Mouse (Mus musculus) right cerebral cortex, adult 18-20 months (tissue): ENCODE results near the gene Gm20518.
A peak's percentile ranks its signal among the peaks of the same experiment; 100 is the strongest.

ENCODE experiments used
- DNase-seq: peaks from one replicate; pipeline ENCODE4 v3.0.0; 2022; ENCODE audit warnings: mixed read lengths

The Gm20518 gene

GRCm38 (mm10) chr16:17804449-17804912 lies 87.0 kb downstream of the Gm20518 start:
- no peak for DNase-seq

DNA sequence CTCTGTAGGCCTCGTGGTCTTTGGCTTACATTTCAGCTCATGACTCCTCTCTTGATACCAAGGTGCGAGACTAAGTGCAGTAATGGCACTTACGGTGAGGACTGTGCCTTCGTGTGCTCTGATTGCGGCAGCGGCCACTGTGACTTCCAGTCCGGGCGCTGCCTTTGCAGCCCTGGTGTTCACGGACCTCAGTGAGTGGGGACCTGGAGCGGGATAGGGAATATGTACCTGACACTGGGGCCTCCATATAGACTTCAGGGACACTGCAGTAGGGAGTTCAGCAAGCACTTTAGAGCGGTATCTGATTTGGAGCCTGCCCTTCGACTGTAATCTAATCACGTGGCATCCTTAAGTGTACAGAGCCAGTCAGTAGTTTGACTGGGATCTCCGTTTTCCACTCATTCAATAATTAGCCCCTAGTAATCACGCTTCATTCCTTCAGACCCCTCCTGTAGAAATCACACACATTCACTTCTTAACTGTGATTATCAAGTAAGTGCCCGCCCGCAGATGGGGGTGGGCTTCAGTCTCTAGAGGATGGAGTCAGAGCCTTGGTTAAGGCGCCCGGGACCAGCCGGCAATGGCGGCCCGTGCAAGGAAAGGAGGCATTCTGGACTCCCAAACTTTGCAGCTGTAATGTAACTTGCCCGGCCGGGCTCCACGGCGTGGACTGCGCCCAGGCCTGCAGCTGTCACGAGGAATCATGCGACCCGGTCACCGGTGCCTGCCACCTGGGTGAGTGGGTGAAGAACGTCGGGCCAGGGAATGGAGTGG lies 87.6 kb downstream of the Gm20518 start:
- DNase-seq = no peak

- DNase-seq = peak; percentile 34
Observed at GRCm38 (mm10) chr16:17802839-17803674, 88.4 kb downstream of the Gm20518 start.

- DNase-seq = no peak
Observed at GRCm38 (mm10) chr16:17802456-17802838, 89.0 kb downstream of the Gm20518 start.

DNA sequence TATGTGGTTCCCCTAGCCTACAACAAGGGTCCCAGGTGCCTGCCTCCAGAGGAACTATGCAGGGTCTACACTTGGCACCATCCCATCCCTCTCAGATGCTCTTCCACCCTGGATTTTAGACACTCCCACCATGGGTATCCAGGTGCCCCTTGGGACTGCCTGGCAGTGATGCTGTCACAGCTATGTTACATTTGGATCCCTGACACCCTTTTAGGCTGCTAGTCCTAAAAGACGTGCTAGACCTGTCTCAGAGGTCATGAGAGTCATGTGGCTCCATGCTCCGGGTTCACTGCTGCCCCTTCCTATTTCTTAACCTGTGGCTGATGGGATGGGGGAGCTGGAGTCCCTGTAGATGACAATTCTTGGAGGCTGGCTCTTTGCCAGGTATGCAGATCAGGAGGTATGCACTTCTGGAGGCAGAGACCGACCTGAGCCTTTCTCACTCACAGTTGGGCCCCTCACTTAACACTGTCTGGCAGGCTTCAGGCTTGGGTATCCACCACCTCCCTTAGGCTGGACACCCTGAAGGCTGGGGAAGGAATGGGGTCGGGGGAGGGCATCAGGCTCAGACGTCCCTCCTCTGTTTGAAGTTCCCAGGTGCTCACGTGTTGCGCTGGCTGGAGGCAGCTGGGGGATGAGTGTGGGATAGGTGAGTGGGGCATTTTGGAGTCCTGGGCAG lies 89.6 kb downstream of the Gm20518 start:
- DNase-seq = no peak

DNA sequence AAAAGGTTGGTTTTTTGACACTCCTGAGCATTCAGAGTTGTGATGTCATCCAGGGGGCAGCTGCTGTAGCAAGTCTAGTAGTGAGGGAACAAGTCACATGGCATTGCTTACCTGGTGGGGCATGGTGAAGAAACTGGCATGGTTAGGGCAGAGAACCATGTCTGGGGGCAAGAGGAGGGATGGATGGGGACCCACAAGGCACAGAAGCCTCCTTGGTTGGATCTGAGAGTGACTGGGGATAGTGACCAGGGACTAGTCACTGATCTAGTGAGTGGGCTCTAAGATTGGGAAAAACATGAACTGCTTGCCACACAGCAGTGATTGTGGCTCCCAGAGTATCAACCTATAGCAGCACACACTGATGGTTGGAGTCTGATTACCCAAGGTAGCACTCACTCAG lies 91.9 kb downstream of the Gm20518 start:
- no peak for DNase-seq

DNA sequence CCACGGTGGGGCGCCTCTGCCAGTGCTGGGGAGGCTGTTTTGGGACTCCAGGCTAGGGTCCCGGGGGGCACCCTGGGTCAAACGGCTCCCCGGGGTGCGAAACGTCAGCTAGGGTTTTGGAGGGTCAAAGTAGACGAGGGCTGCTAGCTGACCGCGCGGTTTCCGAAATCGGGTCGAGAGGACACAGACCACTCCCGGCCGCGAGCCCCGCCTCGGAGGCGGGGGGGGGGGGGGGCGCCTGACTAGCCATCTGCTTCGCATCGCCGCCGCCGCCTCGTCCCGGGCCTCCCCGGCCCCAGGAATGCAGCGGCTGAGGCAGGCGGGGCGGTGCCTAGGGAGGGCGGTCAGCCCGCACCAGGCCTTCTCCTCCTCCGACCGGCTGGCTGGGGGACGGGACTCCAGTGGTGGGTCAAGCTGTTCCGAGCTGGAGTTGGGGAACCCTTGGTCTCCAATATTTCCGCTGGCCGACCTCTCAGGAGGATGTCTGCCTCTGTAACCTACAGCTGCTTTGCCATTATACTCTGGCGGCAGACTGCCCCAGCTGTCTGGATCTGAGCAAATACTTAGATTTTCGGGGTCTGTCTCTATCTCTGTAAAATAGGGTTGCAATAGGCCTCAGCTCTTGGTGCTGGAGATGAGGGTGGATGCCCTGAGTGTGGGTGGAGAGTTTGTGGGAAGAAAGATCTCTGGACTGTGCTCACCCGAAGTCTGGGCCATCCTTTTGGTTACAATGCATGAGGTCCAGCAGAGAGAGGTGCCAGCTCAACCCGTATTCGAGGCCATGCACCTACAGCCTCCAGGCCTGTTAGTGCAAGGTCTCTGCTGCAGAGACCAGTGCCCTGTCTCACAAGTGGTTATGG lies 92.9 kb downstream of the Gm20518 start:
- no peak for DNase-seq

DNA sequence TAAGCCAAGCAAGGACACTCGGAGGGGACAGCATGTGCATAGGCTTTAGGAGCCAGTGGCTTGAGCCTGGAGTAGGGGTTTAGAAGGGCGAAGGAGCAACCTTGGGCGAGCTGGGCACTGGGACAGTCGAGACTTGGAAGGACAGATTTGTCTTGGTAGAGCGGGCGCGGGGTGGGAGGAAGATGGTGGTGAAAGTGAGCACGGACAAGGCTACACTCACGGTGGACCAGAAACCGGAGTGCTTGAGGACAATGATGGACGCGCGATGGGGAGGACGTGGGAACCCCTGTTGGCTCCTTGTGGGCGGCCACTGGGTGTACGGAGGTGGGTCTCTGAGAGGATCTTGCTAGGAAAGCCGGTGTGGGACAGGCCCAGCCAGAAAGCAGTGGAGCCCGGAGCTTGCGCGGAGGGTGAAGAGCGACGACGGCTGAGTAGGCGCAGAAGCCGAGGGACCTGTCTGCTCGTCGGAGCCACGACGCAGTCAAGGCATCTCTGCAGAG lies 93.6 kb downstream of the Gm20518 start:
- no peak for DNase-seq

DNA sequence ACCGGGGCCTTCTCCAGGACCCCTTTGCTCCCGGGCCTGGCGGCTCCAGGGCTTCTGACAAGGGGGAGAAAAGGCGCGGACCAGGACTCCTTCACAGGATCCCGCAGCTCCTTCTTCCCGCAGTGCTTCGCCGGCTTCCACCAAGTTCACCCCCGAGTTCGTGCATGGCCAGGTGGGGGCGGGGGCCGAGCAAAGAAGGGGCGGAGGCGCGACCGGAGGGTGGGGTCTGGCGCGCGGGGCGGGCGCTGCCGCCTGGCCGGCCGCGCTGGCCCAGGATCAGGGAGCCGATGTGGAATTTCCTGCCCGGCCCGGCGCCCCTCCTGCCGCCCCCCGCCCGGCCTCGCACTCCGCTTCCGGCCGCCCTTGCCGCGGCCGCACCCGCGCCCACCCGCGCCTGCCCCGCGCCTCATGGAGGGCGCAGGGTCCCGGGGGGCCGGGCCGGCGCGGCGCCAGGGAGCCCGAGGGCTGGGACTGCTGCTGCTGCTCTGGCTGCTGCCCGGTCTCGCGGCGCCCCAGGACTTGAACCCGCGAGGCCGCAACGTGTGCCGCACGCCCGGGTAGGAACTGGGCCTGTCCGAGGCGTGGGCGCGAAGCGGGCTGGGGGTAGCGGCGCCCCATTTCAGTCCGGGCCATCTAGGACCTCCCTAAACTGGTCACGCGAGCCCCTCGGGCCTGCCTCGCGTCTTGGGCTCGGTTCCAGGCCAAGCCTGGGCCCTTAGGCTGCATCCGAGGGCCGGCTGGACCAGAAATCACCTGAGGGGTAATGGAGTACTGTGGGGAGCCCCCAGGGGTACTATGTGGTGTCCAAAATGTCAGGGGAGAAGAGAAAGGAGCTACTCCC lies 94.3 kb downstream of the Gm20518 start, which contains the start of gene Scarf2:
TSS of gene Scarf2 (plus strand) at position 312 of the 841 bp plus-strand sequence.
- DNase-seq = no peak

DNA sequence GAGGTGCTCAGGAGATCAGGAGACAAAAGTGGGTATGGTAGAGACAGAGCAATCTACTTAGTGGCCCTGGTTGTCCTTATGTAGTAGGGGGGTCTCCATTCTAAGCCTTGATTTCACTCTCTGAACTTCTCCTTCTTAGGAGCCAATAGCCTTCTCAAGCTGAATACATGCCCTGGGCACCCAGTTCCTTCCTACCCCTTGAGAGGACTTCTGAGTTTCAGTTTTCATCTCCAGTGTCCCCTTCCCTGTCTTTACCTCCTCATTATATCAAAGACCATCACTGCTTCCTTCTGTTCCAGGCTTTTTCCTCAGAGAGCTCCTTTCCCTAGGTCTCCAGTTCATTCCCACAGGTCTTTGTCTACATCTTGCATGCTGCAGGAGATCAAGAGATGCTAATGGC lies 95.0 kb downstream of the Gm20518 start:
- no peak for DNase-seq

GRCm38 (mm10) chr16:17795643-17796042 lies 95.8 kb downstream of the Gm20518 start:
- no peak for DNase-seq

DNA sequence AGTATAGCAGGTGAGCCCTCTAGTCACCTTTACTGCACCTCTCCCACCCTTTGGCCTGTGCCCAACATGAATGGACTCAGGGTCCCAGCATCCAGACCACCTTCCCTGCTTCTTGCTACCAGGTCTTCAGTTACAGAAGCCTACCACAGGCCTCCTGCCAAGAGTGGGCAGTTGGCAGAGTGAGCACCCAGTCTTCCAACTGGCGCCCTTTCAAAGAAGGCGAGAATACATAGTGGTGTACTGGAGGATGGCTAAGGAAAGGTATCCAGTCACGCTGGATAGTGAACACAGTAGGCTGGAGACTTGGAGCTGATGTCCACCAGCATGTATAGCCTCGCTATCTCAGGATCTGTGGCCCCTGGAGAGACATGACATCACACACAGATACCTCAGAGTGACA lies 97.4 kb downstream of the Gm20518 start:
- DNase-seq = peak; percentile 63

- no peak for DNase-seq
Observed at GRCm38 (mm10) chr16:17792728-17793127, 98.7 kb downstream of the Gm20518 start.

DNA sequence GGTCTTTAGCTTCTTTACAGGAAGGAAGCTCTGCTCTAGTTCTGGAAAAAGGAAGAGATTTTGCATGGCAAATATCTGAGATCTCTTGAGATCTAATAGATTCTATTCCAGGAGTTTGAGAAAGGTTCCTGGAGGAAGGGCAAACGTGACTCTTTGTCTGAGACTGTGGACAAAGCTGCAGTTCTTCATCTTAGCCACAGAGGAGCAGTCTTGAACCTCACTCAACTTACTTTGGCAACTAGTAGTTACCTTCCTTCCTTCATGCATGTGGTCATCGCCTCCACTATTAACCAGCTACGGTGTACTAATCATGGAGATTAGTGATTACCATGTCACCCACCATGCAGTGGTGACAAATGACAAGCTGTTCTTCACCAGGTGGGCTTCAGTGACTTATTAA lies 106.1 kb downstream of the Gm20518 start:
- DNase-seq = no peak
